Comparison of ENCODE assay signal across 8 mouse cellular contexts in genomic region chr5:97128242-97129226, GRCm38 (mm10). TPM values are rescaled to one million over a fixed set of nuclear protein-coding genes. Genes with fewer than 3 reads are reported as not detected.
A peak's percentile ranks its signal among the peaks of the same experiment; 100 is the strongest.
DNase-seq lines count a peak whose midpoint lies in the region; ATAC-seq lines count a peak whose summit lies in the region.

No protein-coding gene starts in this region.

- H3K36me3 ChIP-seq in forebrain, embryonic 16.5 days (ENCODE audit: control insufficient read depth, insufficient read depth) = no peaks in the 10 kb centered on the region
- no peaks in the 10 kb centered on the region for H3K36me3 ChIP-seq in hindbrain, embryonic 15.5 days
- no peaks in the 10 kb centered on the region for H3K36me3 ChIP-seq in midbrain, embryonic 11.5 days (ENCODE audit: control insufficient read depth, insufficient read depth, low read length)
- no peaks in the 10 kb centered on the region for H3K36me3 ChIP-seq in splenic B cell, adult 2 months (ENCODE audit: control insufficient read depth, insufficient read depth, low read length, poor library complexity, severe bottlenecking)

- H3K9ac ChIP-seq in forebrain, embryonic 16.5 days (replicated peaks; ENCODE audit: low read depth, low read length) = no peak overlapping the region
- no peak overlapping the region for H3K9ac ChIP-seq in hindbrain, embryonic 15.5 days
- no peak overlapping the region for H3K9ac ChIP-seq in midbrain, embryonic 11.5 days (ENCODE audit: low read length)

- H3K27me3 ChIP-seq in forebrain, embryonic 16.5 days (replicated peaks; ENCODE audit: control insufficient read depth, insufficient read depth, low read length) = no peaks in the 10 kb centered on the region
- 0 out of 2 replicates have a peak, but pooled peaks cover 5% of the 10 kb centered on the region for H3K27me3 ChIP-seq in hindbrain, embryonic 15.5 days
- no peaks in the 10 kb centered on the region for H3K27me3 ChIP-seq in midbrain, embryonic 11.5 days (ENCODE audit: control insufficient read depth, insufficient read depth, low read length)
- H3K27me3 ChIP-seq in splenic B cell, adult 2 months (ENCODE audit: control insufficient read depth, insufficient read depth, low read length, poor library complexity, severe bottlenecking) = no peaks in the 10 kb centered on the region

- H3K27ac ChIP-seq in forebrain, embryonic 16.5 days (ENCODE audit: low read length) = no peak overlapping the region
- H3K27ac ChIP-seq in hindbrain, embryonic 15.5 days (replicated peaks) = no peak overlapping the region
- H3K27ac ChIP-seq in midbrain, embryonic 11.5 days (ENCODE audit: low read depth, low read length) = no peak overlapping the region

- H3K4me1 ChIP-seq in forebrain, embryonic 16.5 days (replicated peaks; ENCODE audit: control insufficient read depth, insufficient read depth, low read length) = no peaks in the 10 kb centered on the region
- no peaks in the 10 kb centered on the region for H3K4me1 ChIP-seq in hindbrain, embryonic 15.5 days (replicated peaks)
- no peaks in the 10 kb centered on the region for H3K4me1 ChIP-seq in midbrain, embryonic 11.5 days (ENCODE audit: control insufficient read depth, insufficient read depth, low read length)

- H3K9me3 ChIP-seq in forebrain, embryonic 16.5 days (ENCODE audit: control insufficient read depth, low read length) = no peaks in the 10 kb centered on the region
- H3K9me3 ChIP-seq in hindbrain, embryonic 15.5 days = no peaks in the 10 kb centered on the region
- no peaks in the 10 kb centered on the region for H3K9me3 ChIP-seq in midbrain, embryonic 11.5 days (ENCODE audit: control insufficient read depth, low read length)

- ATAC-seq in forebrain, embryonic 16.5 days = peak; percentile 68
- ATAC-seq in hindbrain, embryonic 15.5 days (ENCODE audit: low FRiP score, low read depth) = peak; percentile 76
- ATAC-seq in midbrain, embryonic 11.5 days (ENCODE audit: low FRiP score) = peak; percentile 69; the same call in 1 of the 2 replicates

- DNase-seq in urinary bladder, postnatal 25 days (ENCODE audit: low spot score) = peak; percentile 24
- no peak for DNase-seq in urinary bladder, postnatal 10 days (ENCODE audit: low spot score)
- DNase-seq in cerebellum, adult 11-12 months = peak; percentile 59
- peak; percentile 51 to 71 for DNase-seq in left cerebral cortex, postnatal 10 days (ENCODE audit: extremely low spot score in 1 of 2, low spot score in 2 of 2)
- peak; percentile 92 for DNase-seq in midbrain, embryonic 11.5 days (ENCODE audit: low spot score, missing footprints)
- peak; percentile 69 for DNase-seq in splenic B cell, adult 2 months (ENCODE audit: low read depth, low spot score)

- intact Hi-C loops in left cerebral cortex, postnatal 10 days (cut with DNase I) = loop anchor here (10.0 kb wide), 1 partner anchor 896 kb away; no protein-coding TSS in a partner anchor

- H3K4me2 ChIP-seq in forebrain, embryonic 16.5 days (ENCODE audit: low read length) = no peak overlapping the region
- peak overlapping the region; percentile 13; the same call in 1 of the 2 replicates for H3K4me2 ChIP-seq in hindbrain, embryonic 15.5 days
- H3K4me2 ChIP-seq in midbrain, embryonic 11.5 days = no peak overlapping the region

- WGBS in forebrain, embryonic 16.5 days = 43% methylated on average over 21 of the region's 21 CpGs
- 45% methylated on average over 21 of the region's 21 CpGs for WGBS in hindbrain, embryonic 15.5 days
- 58% methylated on average over 21 of the region's 21 CpGs for WGBS in midbrain, embryonic 11.5 days

- H3K4me3 ChIP-seq in forebrain, embryonic 16.5 days (replicated peaks; ENCODE audit: low read length) = no peak overlapping the region
- H3K4me3 ChIP-seq in hindbrain, embryonic 15.5 days = no peak overlapping the region
- no peak overlapping the region for H3K4me3 ChIP-seq in midbrain, embryonic 11.5 days (ENCODE audit: low read depth, low read length)

RNA-seq across cellular contexts. Expression of gene Paqr3, which starts 17.1 kb away (rescaled TPM):
- polyA plus RNA-seq in forebrain, embryonic 16.5 days (2015; fragmentation: Nextera tagmentation; extraction: Ambion mirVana) = 20.4 and 23.3 TPM in 2 replicates
- polyA plus RNA-seq in hindbrain, embryonic 15.5 days (2015; fragmentation: Nextera tagmentation; extraction: Ambion mirVana) = 17.9 and 20.4 TPM in 2 replicates
- 10 to 100 TPM; 28.6 to 29.7 TPM for total RNA-seq in left cerebral cortex, postnatal 10 days (2021)
- polyA plus RNA-seq in midbrain, embryonic 11.5 days (2014; fragmentation: Nextera tagmentation; extraction: Ambion mirVana) = 10.3 and 13.3 TPM in 2 replicates
